Mouse (Mus musculus): ENCODE results near the gene Tcte1. TPM values are rescaled to one million over a fixed set of nuclear protein-coding genes. Genes with fewer than 3 reads are reported as not detected.

Gene Tcte1
- polyA plus RNA-seq, 1 experiment from 2014 or later, result 6.0 TPM

DNA sequence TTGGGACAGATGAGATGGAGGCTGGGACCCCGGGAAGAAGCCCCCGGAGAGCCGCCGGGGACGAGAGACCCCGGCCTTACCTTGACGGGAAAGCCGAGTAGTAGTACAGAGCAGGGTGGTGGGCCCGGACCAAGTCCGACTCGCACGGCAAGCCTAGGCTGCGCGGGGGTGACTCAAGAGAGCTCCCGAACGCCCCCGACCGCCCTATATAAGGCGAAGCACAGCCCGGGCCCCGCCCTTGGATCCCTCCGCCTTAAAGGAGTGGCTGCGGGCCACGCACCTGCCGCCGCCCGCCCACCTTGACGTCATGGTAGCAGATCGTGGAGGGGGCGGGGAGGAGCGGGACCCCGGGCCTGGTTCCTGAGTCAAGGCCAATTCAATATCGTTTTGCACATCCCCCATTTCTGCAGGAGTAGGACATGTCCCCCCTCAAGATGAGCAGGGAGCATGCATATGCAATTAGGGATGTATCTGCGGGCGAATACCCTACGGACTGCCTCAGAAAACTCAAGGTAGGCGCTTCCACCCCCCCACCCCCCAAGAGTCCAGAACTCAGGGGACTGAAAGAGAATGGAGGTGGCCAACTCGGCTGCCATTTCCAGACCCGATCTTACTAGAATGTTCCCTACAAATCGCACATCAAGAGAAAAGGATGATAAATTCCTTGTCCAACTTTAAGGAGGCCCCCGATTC, 50.0 kb downstream of the Tcte1 start, which contains the start of gene Hsp90ab1:
Gene Hsp90ab1 (minus strand): TSS at position 185 of the 693 bp plus-strand sequence.
- H3K9me3 ChIP-seq, result no peaks in the 10 kb centered on the region
- H3K27me3 ChIP-seq (replicated peaks), result no peaks in the 10 kb centered on the region
- peaks cover 33% of the 10 kb centered on the region for H3K36me3 ChIP-seq (replicated peaks)
- H3K4me2 ChIP-seq, result peak within 1 kb of the TSS; percentile 76
- H3K4me3 ChIP-seq, result peak within 1 kb of the TSS; percentile 88
- peak within 1 kb of the TSS; percentile 97 for H3K27ac ChIP-seq
- H3K4me1 ChIP-seq, result peaks cover 39% of the 10 kb centered on the region
- WGBS, result under 1% methylated on average over 41 of the region's 41 CpGs
- peak; percentile 87 for ATAC-seq (replicated peaks)
- H3K9ac ChIP-seq, result peak within 1 kb of the TSS; percentile 96

DNA sequence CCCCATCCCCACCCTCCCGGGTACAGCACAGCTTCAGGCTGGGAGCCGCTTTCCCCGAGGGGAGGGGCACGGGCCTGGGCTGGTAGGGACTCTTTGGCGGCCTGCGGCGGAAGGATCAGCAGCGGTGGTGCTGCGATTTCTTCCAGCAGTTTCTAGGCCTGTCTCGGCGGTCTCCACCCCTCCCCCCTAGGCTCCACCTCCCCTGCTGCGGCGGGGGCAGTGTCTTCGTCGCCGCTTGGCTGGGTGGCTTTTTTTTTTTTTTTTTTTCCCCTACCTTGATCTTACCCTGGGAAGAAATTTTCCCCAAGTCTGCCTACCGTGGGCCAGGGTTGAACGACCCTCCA, 50.5 kb downstream of the Tcte1 start:
- H3K4me3 ChIP-seq, result peak overlapping the region; percentile 88
- H3K27ac ChIP-seq, result peak overlapping the region; percentile 97
- peaks cover 39% of the 10 kb centered on the region for H3K4me1 ChIP-seq
- H3K9ac ChIP-seq, result peak overlapping the region; percentile 96
- H3K36me3 ChIP-seq (replicated peaks), result peaks cover 28% of the 10 kb centered on the region
- WGBS, result under 1% methylated on average over 18 of the region's 18 CpGs
- ATAC-seq (replicated peaks), result peak; percentile 78
- no peaks in the 10 kb centered on the region for H3K9me3 ChIP-seq
- H3K4me2 ChIP-seq, result peak overlapping the region; percentile 76
- H3K27me3 ChIP-seq (replicated peaks), result no peaks in the 10 kb centered on the region

DNA sequence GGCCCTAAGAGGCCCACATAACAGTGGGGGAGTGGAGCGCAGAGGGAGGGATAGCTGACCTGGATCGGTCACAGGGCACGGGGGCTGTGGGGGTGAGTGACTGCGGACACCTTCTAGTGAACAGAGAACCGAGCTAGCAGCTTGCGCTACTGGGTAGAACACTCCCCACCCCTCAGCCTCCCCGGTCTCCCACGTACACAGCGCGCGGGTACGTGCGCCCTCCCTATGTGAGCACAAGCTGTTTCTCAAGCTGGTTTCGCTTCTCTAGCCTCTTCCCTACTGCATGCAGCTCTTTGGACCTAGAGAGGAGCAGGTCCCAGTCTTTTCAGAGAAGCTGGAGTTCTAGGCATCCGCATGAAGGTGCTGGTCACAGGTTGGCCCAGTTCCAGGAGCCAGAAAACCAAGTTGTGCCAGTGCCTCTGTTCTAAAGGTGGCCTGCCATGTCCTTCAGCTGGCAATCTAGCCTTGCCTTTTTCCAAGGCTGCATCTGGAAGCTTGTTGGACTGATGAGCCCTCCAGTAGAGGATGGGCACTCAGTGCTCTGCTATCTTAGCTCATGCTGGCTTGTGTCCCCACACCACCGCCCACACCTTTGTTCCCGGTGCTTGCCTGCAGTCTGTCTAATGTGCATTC, 51.0 kb downstream of the Tcte1 start:
- Histone ChIP-seq H3K27ac (peak overlapping the region; percentile 97), H3K36me3 (replicated peaks) (peaks cover 23% of the 10 kb centered on the region), H3K9me3 (no peaks in the 10 kb centered on the region), H3K4me1 (peaks cover 35% of the 10 kb centered on the region), H3K4me2 (peak overlapping the region; percentile 76), H3K9ac (peak overlapping the region; percentile 96), H3K27me3 (replicated peaks) (no peaks in the 10 kb centered on the region), H3K4me3 (peak overlapping the region; percentile 88)
- WGBS, result 3% methylated on average over 17 of the region's 17 CpGs
- ATAC-seq (replicated peaks), result peak; percentile 64

DNA sequence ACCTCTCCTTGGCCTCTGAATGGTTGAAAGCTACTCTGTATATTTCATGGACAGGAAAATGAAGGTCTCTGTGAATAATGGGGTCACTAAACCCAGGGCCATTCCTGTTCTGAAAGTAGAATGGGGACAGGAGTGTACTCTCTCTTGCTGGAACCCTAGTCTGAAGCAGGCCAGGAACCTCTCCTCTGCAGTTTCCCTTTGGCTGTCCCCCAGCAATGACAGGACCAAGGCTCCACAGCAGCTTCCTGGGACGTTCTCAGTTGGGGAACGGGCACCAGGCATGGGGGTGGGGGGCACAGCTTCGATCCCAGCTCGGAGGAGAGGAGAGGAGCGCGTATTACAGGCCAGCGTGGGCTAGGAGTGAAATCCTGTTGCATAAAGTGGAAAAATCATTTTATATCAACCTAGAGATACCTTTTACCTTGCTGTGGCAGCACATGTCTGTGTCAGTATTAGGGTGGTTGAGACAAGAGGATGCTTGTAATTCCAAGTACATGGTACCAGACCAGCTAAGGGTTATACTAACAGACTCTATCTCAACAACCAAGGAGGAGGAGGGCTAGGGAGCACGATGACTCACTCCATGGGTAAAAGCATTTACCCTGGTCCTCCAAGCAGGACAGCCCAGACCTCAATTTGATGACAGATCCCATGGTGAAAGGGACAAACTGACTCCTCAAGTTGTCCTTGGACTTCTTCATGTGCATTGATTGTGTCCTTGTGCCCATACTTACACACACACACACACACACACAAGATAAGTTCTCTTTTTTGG, 52.1 kb downstream of the Tcte1 start:
- H3K9me3 ChIP-seq, result no peaks in the 10 kb centered on the region
- H3K36me3 ChIP-seq (replicated peaks), result peaks cover 13% of the 10 kb centered on the region
- peaks cover 26% of the 10 kb centered on the region for H3K4me1 ChIP-seq
- no peak for ATAC-seq (replicated peaks)
- H3K4me2 ChIP-seq, result peak overlapping the region; percentile 76
- H3K27me3 ChIP-seq (replicated peaks), result no peaks in the 10 kb centered on the region
- peak overlapping the region; percentile 96; the same call in 1 of the 2 replicates for H3K9ac ChIP-seq
- WGBS, result 89% methylated on average over 8 of the region's 8 CpGs
- peak overlapping the region; percentile 88; the same call in 1 of the 2 replicates for H3K4me3 ChIP-seq
- peak overlapping the region; percentile 97 for H3K27ac ChIP-seq

DNA sequence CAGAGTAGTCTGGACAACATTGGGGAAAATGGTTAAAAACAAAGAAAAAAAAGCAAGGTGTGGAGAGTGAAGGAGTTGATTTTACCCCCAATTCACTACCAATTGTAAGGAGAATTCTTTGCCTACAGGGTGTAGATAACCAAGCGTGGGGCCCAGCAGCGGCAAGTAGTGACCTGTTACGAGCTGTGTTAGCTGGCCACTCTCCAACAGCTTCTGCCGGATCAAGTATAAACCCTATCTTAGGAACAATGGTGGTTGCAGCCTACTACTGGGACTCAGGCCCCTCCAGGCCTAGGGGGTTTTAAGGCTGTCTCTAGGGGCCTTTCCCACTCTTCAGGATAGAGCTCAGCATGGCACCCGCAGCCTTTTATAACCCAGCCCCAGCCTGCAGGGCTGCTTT, 55.0 kb downstream of the Tcte1 start:
- no peak for ATAC-seq (replicated peaks)
- H3K9me3 ChIP-seq, result no peaks in the 10 kb centered on the region
- no peak overlapping the region for H3K4me3 ChIP-seq
- no peaks in the 10 kb centered on the region for H3K27me3 ChIP-seq (replicated peaks)
- no peaks in the 10 kb centered on the region for H3K36me3 ChIP-seq (replicated peaks)
- WGBS, result 50% methylated on average over 5 of the region's 5 CpGs
- peaks cover 12% of the 10 kb centered on the region for H3K4me1 ChIP-seq
- no peak overlapping the region for H3K4me2 ChIP-seq
- H3K27ac ChIP-seq, result no peak overlapping the region
- no peak overlapping the region for H3K9ac ChIP-seq

DNA sequence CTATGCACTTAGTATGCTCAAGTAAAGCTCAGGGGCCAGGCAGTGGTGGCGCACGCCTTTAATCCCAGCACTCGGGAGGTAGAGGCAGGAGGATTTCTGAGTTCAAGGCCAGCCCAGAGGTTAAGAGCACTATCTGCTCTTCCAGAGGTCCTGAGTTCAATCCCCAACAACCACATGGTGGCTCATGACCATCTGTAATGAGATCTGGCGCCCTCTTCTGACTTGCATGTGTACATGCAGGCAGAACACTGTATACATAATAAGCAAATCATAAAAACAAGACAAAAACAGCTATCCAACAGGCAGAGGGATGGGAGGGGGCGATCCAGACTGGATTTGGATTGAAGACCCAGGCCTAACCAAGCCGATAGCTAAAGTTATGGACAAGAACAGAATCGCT, 55.6 kb downstream of the Tcte1 start:
- 73% methylated on average over 7 of the region's 7 CpGs for WGBS
- no peak overlapping the region for H3K4me2 ChIP-seq
- peaks cover 12% of the 10 kb centered on the region for H3K4me1 ChIP-seq
- no peaks in the 10 kb centered on the region for H3K9me3 ChIP-seq
- no peak for ATAC-seq (replicated peaks)
- H3K9ac ChIP-seq, result no peak overlapping the region
- H3K27ac ChIP-seq, result no peak overlapping the region
- no peak overlapping the region for H3K4me3 ChIP-seq
- no peaks in the 10 kb centered on the region for H3K27me3 ChIP-seq (replicated peaks)
- H3K36me3 ChIP-seq (replicated peaks), result no peaks in the 10 kb centered on the region

DNA sequence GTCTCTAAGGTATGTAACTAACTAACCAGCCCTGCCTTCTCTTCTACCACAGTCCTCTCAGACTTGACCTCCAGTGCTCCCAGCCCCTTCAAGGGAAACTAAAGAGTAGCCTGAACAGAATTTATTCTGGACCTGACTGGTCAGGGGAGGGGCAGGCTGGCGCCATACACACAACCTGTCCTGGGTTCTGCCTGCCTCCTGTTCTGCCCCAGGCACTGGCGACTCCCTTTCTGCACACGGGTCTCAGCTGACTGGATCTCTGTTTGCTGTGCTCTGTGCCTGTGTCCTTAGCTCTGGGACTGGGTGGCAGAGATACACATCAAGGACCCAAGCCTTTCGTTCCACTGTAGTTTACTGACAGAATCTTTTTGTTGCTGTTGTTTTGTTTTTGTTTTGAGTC, 56.3 kb downstream of the Tcte1 start:
- WGBS, result 92% methylated on average over 4 of the region's 4 CpGs
- H3K27me3 ChIP-seq (replicated peaks), result no peaks in the 10 kb centered on the region
- H3K4me3 ChIP-seq, result no peak overlapping the region
- ATAC-seq (replicated peaks), result no peak
- no peaks in the 10 kb centered on the region for H3K36me3 ChIP-seq (replicated peaks)
- H3K9me3 ChIP-seq, result no peaks in the 10 kb centered on the region
- peaks cover 14% of the 10 kb centered on the region for H3K4me1 ChIP-seq
- H3K9ac ChIP-seq, result no peak overlapping the region
- H3K27ac ChIP-seq, result no peak overlapping the region
- no peak overlapping the region for H3K4me2 ChIP-seq

DNA sequence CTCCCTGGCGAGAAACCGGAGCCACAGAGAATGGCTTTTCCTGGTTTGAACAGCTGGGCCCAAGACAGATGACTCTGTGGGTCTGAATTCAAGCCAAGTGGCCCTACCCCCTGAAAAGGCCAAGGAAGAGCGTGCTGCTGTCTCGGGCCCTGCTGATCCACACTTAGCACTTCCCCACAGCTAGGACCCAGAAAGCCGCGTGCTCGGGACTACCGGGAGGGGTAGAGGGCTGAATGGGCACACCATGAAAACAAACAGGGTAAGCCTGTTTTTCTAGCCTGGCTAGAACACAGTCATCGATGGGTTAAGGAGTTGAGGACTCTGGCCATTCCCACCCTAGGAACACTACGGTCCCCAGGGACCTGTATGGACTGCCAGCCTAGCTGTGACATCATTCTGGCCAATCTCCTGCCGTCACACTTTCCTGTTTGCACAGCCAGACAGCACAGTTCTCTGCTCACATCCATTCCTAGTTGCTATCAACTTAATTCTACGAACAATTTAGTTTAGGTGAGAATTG, 57.8 kb downstream of the Tcte1 start:
- Histone ChIP-seq H3K9me3 (no peaks in the 10 kb centered on the region), H3K27me3 (replicated peaks) (no peaks in the 10 kb centered on the region), H3K36me3 (replicated peaks) (no peaks in the 10 kb centered on the region), H3K27ac (0 out of 2 replicates have a peak overlapping the region, but pooled peaks have one; percentile 7), H3K4me2 (no peak overlapping the region), H3K9ac (no peak overlapping the region), H3K4me1 (peaks cover 18% of the 10 kb centered on the region; the same call in 1 of the 2 replicates), H3K4me3 (no peak overlapping the region)
- ATAC-seq (replicated peaks), result no peak
- WGBS, result 44% methylated on average over 12 of the region's 12 CpGs

DNA sequence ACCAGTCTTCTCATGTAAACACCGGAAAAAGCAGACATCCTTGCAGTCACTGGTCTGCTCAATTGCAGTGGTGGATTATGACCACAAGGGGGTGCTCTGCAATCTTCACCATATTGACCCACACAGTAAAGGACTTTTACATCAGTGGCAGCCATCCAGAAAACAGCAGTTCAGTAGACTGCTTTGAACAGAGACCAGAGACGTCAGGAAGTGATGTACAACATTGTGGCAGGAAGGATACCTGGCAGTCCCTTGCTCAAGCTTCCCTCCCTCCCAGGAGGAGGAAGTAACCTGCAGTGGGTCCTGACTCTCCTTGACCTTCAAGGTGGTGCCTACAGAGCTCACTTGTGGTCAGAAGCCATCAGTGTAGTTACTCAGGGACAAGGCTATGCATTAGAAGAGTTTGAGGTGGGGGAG, 58.3 kb downstream of the Tcte1 start:
- no peaks in the 10 kb centered on the region for H3K36me3 ChIP-seq (replicated peaks)
- 26% methylated on average over 2 of the region's 2 CpGs for WGBS
- no peak for ATAC-seq (replicated peaks)
- no peak overlapping the region for H3K4me2 ChIP-seq
- H3K9ac ChIP-seq, result no peak overlapping the region
- H3K9me3 ChIP-seq, result no peaks in the 10 kb centered on the region
- no peak overlapping the region for H3K27ac ChIP-seq
- H3K27me3 ChIP-seq (replicated peaks), result no peaks in the 10 kb centered on the region
- no peak overlapping the region for H3K4me3 ChIP-seq
- H3K4me1 ChIP-seq, result peaks cover 18% of the 10 kb centered on the region; the same call in 1 of the 2 replicates

DNA sequence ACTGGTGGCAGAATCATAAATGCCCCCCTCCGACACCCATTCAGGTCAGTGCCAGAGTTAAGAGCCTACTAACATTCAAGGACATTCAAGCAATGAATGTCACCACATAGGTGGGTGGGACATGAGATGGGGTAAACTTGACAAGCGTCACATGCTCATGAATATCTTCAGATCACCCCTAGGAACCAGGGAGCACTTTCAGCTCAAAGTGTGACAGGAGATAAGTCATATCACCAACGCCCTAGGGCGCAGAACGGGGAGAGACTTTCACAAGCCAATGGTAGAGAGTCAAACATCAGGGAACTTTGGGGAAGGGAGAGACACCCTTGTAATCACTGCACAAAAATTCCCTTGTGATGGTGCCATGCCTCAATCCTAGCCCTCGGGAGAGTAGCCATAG, 59.0 kb downstream of the Tcte1 start:
- WGBS, result 94% methylated on average over 6 of the region's 6 CpGs
- H3K36me3 ChIP-seq (replicated peaks), result no peaks in the 10 kb centered on the region
- no peaks in the 10 kb centered on the region for H3K27me3 ChIP-seq (replicated peaks)
- H3K4me1 ChIP-seq, result peaks cover 18% of the 10 kb centered on the region; the same call in 1 of the 2 replicates
- no peak overlapping the region for H3K9ac ChIP-seq
- H3K9me3 ChIP-seq, result no peaks in the 10 kb centered on the region
- H3K4me2 ChIP-seq, result no peak overlapping the region
- no peak overlapping the region for H3K27ac ChIP-seq
- no peak overlapping the region for H3K4me3 ChIP-seq
- no peak for ATAC-seq (replicated peaks)

DNA sequence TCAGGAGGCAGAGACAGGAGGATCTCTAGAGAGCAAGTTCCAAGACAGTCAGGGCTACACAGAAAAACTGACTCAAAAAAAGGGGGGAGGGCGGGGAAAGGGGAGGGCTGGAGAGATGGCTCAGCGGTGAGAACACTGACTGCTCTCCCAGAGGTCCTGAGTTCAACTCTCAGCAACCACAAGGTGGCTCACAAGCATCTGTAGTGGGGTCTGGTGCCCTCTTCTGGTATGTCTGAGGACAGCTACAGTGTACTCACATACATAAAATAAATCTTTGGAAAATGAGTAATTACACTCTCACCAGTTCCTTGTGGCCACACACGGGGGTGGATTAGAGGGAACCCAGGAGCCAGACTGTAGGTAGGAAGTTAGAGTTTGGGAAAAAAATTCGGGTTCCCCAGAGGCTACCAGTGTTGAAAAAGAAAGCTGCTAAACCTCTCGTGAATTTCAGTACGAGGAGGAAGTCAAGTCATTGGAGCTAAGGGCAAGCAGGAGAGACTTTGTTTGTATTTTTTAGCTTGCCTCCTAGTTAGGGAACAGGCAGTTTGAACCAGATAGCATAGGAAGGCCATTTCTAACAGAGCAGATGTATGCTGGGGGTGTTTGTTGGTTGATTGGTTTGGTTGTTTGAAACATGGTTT, 59.6 kb downstream of the Tcte1 start:
- Histone ChIP-seq H3K27me3 (replicated peaks) (no peaks in the 10 kb centered on the region), H3K4me2 (no peak overlapping the region)
- WGBS, result 75% methylated on average over 6 of the region's 6 CpGs

More for the DNA sequence above, 59.6 kb downstream of the Tcte1 start:
- Histone ChIP-seq H3K4me1 (peaks cover 18% of the 10 kb centered on the region; the same call in 1 of the 2 replicates), H3K36me3 (replicated peaks) (no peaks in the 10 kb centered on the region), H3K9ac (no peak overlapping the region), H3K4me3 (no peak overlapping the region), H3K27ac (no peak overlapping the region), H3K9me3 (no peaks in the 10 kb centered on the region)
- ATAC-seq (replicated peaks), result no peak

Data from midbrain, embryonic 15.5 days (tissue).